Comparison of ENCODE assay signal across 8 mouse cellular contexts in genomic region chr2:158768771-158769170, GRCm38 (mm10). TPM values are rescaled to one million over a fixed set of nuclear protein-coding genes. Genes with fewer than 3 reads are reported as not detected.
DNase-seq lines count a peak whose midpoint lies in the region; ATAC-seq and TF ChIP-seq lines count a peak whose summit lies in the region.

No protein-coding gene starts in this region.

- peaks cover 1% of the 10 kb centered on the region; the same call in 1 of the 2 replicates for H3K4me1 ChIP-seq in heart, adult 2 months (ENCODE audit: control insufficient read depth, insufficient read depth, low read length)
- peaks cover 51% of the 10 kb centered on the region for H3K4me1 ChIP-seq in forebrain, embryonic 15.5 days

- no peak for TF ChIP-seq CTCF in heart, adult 2 months (IDR thresholded peaks at IDR 0.05)

- no peaks in the 10 kb centered on the region for H3K79me2 ChIP-seq in heart, adult 2 months (replicated peaks; ENCODE audit: control insufficient read depth, insufficient read depth, low read length)
- peaks cover 54% of the 10 kb centered on the region for H3K79me2 ChIP-seq in macrophage (ENCODE audit: inconsistent target)

- no peak for ATAC-seq in forebrain, embryonic 15.5 days (replicated peaks)
- ATAC-seq in granulocyte monocyte progenitor cell, adult 5-6 weeks (replicated peaks; ENCODE audit: poor library complexity, severe bottlenecking), result no peak

- no peaks in the 10 kb centered on the region for H3K9me3 ChIP-seq in forebrain, embryonic 15.5 days

- no peaks in the 10 kb centered on the region for H3K36me3 ChIP-seq in heart, adult 2 months (ENCODE audit: control insufficient read depth, insufficient read depth, low read length)
- no peaks in the 10 kb centered on the region for H3K36me3 ChIP-seq in forebrain, embryonic 15.5 days
- no peaks in the 10 kb centered on the region for H3K36me3 ChIP-seq in macrophage (ENCODE audit: inconsistent target)

- no peak overlapping the region for H3K27ac ChIP-seq in heart, adult 2 months
- no peak overlapping the region for H3K27ac ChIP-seq in forebrain, embryonic 15.5 days (replicated peaks)
- no peak overlapping the region for H3K27ac ChIP-seq in macrophage

- H3K4me2 ChIP-seq in forebrain, embryonic 15.5 days (replicated peaks), result peak overlapping the region; percentile 94

- TF ChIP-seq POLR2A in heart, adult 2 months (IDR thresholded peaks at IDR 0.05; ENCODE audit: insufficient read depth, low read depth, low read length), result no peak

- H3K9ac ChIP-seq in heart, adult 2 months (ENCODE audit: low read depth, low read length), result no peak overlapping the region
- peak overlapping the region; percentile 47 for H3K9ac ChIP-seq in forebrain, embryonic 15.5 days (replicated peaks)

- H3K27me3 ChIP-seq in heart, adult 2 months (ENCODE audit: control insufficient read depth, insufficient read depth, low read length), result no peaks in the 10 kb centered on the region
- no peaks in the 10 kb centered on the region for H3K27me3 ChIP-seq in forebrain, embryonic 15.5 days

- intact Hi-C loops in heart, adult 2 months (cut with DNase I), result loop anchor here (1.0 kb wide), 1 partner anchor 95 kb away; no protein-coding TSS in a partner anchor

- DNase-seq in heart, adult 2 months, result no peak
- DNase-seq in heart, postnatal 4 days, result no peak
- DNase-seq in NIH3T3 (ENCODE audit: low read depth), result peak; percentile 40
- no peak for DNase-seq in frontal cortex, postnatal 36 days (ENCODE audit: low spot score in 2 of 2)
- DNase-seq in kidney, postnatal 36 days, result no peak

- WGBS in heart, adult 2 months, result 4% methylated on average over 5 of the region's 5 CpGs
- WGBS in forebrain, embryonic 15.5 days, result 5% methylated on average over 5 of the region's 5 CpGs
- 19% methylated on average over 5 of the region's 5 CpGs for WGBS in macrophage (ENCODE audit: missing documents)

- TF ChIP-seq EP300 in heart, adult 2 months (IDR thresholded peaks at IDR 0.05; ENCODE audit: insufficient read depth, low read depth, low read length), result no peak

- H3K4me3 ChIP-seq in heart, adult 2 months, result peak overlapping the region; percentile 69; the same call in 1 of the 2 replicates
- H3K4me3 ChIP-seq in forebrain, embryonic 15.5 days, result peak overlapping the region; percentile 55
- H3K4me3 ChIP-seq in macrophage (ENCODE audit: inconsistent target), result peak overlapping the region; percentile 52

RNA-seq across cellular contexts. Expression of gene Fam83d, which starts 0.9 kb away (rescaled TPM):
- total RNA-seq in heart, adult 2 months (2021), result under 1 TPM; 0.59 to 0.78 TPM
- polyA plus RNA-seq in heart, adult 2 months (2012; rRNA removed), result 0.27 and 0.53 TPM in 2 replicates
- total RNA-seq in heart, postnatal 4 days (2021), result 10 to 100 TPM; 29.9 to 33.7 TPM
- 22.0 and 22.8 TPM in 2 replicates for polyA plus RNA-seq in forebrain, embryonic 15.5 days (2015; fragmentation: Nextera tagmentation; extraction: Ambion mirVana)
- 1 to 10 TPM in 5 of 26 experiments, under 1 TPM in 9, not detected in 12; 0.22 to 3.6 (median 0.52) TPM for total RNA-seq in macrophage (2018; cell fraction: chromatin; rRNA removed)
- total RNA-seq in macrophage (2018; cell fraction: cytosol; rRNA removed), result under 1 TPM in 25 of 26 experiments, not detected in 1; 0.04 to 0.92 (median 0.19) TPM
- total RNA-seq in macrophage (2018; cell fraction: nucleus; rRNA removed), result 1 to 10 TPM in 3 of 26 experiments, under 1 TPM in 9, not detected in 14; 0.18 to 3.0 (median 0.43) TPM
- 0.47 to 0.59 TPM in 2 of 3 replicates, not detected in the other for polyA plus RNA-seq in macrophage (2018)
- 2.2 and 2.4 TPM in 2 replicates for total RNA-seq in granulocyte monocyte progenitor cell, adult 5-6 weeks (2014; fragmentation: Nextera tagmentation)
- 7.4 and 10.0 TPM in 2 replicates for total RNA-seq in granulocyte monocyte progenitor cell, adult 5-6 weeks (2017)

RNA-seq across cellular contexts. Expression of gene Dhx35, which starts 25.8 kb away (rescaled TPM):
- total RNA-seq in heart, adult 2 months (2021), result 10 to 100 TPM; 15.2 to 17.5 TPM
- polyA plus RNA-seq in heart, adult 2 months (2012; rRNA removed), result 21.6 and 21.9 TPM in 2 replicates
- total RNA-seq in heart, postnatal 4 days (2021), result 10 to 100 TPM; 33.2 to 33.3 TPM
- polyA plus RNA-seq in forebrain, embryonic 15.5 days (2015; fragmentation: Nextera tagmentation; extraction: Ambion mirVana), result 17.1 and 17.3 TPM in 2 replicates
- total RNA-seq in macrophage (2018; cell fraction: chromatin; rRNA removed), result 10 to 100 TPM; 22.9 to 64.4 (median 43.5) TPM
- total RNA-seq in macrophage (2018; cell fraction: cytosol; rRNA removed), result 10 to 100 TPM in 1 of 26 experiments, 1 to 10 TPM in 25; 5.1 to 10.8 (median 7.6) TPM
- 10 to 100 TPM in 24 of 26 experiments, 1 to 10 TPM in 2; 7.5 to 37.5 (median 18.6) TPM for total RNA-seq in macrophage (2018; cell fraction: nucleus; rRNA removed)
- polyA plus RNA-seq in macrophage (2018), result 5.6 to 7.1 TPM (median 5.9 TPM) in 3 replicates
- 17.0 and 20.9 TPM in 2 replicates for total RNA-seq in granulocyte monocyte progenitor cell, adult 5-6 weeks (2014; fragmentation: Nextera tagmentation)
- total RNA-seq in granulocyte monocyte progenitor cell, adult 5-6 weeks (2017), result 14.3 and 22.0 TPM in 2 replicates
